Mouse (Mus musculus) erythroblast, embryonic 14.5 days (primary cell): Measurements from ENCODE around the gene Armc2.

Experiments
- GATA1 ChIP-seq: IDR thresholded peaks from 2 replicates; pipeline ENCODE4 v1.6.1; 2012; ENCODE audit warnings: low read length, inconsistent platforms, mixed read lengths
- TAL1 ChIP-seq: IDR thresholded peaks from 3 replicates; pipeline ENCODE4 v1.6.1; 2012; ENCODE audit warnings: low read length, inconsistent platforms, mixed read lengths

- TF ChIP-seq TAL1 (no peak), GATA1 (no peak)
Measured at GRCm38 (mm10) chr10:41988930-41989329, 29.3 kb downstream of the Armc2 start.
